Mouse (Mus musculus): ENCODE results near the gene Itih3. TPM values are rescaled to one million over a fixed set of nuclear protein-coding genes. Genes with fewer than 3 reads are reported as not detected.

The Itih3 gene
- polyA plus RNA-seq (2016; fragmentation: Nextera tagmentation; extraction: Ambion mirVana), result 0.09 TPM in 1 of 2 replicates, not detected in the other

DNA sequence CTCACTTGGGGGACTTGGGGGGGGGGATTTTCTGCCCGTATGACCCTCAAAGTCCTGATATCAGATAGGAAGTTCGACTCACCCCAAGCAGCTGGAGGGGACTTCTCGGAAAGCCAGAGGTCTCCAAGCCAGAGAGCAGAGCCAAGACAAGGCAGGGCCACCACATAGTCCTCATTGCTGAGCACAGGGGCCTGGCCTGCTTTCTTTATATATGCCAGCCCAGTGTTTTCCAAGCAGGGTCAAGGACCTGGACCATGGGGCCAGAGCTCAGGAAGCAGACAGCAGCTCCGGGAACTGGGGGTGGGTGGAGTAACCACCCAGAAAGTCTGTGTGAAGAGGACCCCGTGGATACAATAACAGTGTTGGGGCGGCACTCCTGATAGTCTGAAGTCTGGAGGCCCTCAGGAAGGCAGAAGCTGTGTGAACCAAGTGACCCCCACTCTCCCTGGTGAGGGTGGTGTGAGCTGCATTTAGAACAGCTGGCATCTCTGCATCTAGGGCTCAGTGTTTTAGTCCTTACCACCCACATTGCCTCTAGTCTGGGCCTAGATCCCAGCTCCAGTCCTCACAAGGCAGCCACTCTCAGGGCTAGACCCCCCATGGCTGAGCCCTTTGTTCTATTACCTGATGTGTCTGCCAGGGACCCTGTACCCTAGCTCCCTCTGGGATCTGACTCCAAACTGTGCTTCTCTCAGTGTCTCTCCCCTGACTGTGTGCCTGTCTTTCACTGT lies at the start of gene Itih3:
Itih3 (minus strand) TSS at position 386 of the 731 bp plus-strand sequence.
- Histone ChIP-seq H3K36me3 (no peaks in the 10 kb centered on the region), H3K4me2 (no peak within 1 kb of the TSS), H3K27ac (no peak within 1 kb of the TSS), H3K9ac (replicated peaks) (no peak within 1 kb of the TSS), H3K4me1 (replicated peaks) (no peaks in the 10 kb centered on the region), H3K4me3 (replicated peaks) (no peak within 1 kb of the TSS), H3K27me3 (no peaks in the 10 kb centered on the region), H3K9me3 (no peaks in the 10 kb centered on the region)
- 74% methylated on average over 6 of the region's 6 CpGs for WGBS
- no peak for ATAC-seq (ENCODE audit: insufficient number of reproducible peaks, insufficient read depth, low FRiP score, low TSS enrichment, low read depth)

DNA sequence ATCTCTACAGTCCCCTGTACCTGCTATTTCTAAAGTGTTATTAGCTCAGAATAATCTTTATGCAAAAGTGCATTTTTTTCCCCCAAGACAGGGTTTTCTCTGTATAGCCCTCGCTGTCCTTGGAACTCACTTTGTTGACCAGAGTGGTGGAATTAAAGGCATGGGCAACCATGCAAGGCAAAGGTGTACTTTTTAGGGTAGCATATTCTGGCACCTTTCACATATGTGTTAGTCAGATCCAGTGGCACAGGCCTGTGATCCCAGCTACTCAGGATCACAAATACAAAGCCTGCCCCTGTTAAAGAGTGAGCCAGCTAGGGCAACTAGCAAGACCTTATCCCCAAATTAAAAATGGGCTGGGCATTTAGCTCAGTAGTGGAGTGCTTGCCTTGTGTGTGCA lies 36.8 kb upstream of the Itih3 start:
- Histone ChIP-seq H3K9ac (replicated peaks) (no peak overlapping the region), H3K4me2 (no peak overlapping the region), H3K27ac (no peak overlapping the region), H3K4me1 (replicated peaks) (no peaks in the 10 kb centered on the region), H3K27me3 (no peaks in the 10 kb centered on the region), H3K36me3 (peaks cover 26% of the 10 kb centered on the region), H3K4me3 (replicated peaks) (no peak overlapping the region), H3K9me3 (no peaks in the 10 kb centered on the region)
- ATAC-seq (ENCODE audit: insufficient number of reproducible peaks, insufficient read depth, low FRiP score, low TSS enrichment, low read depth), result no peak
- 88% methylated on average over 1 of the region's 1 CpGs for WGBS

DNA sequence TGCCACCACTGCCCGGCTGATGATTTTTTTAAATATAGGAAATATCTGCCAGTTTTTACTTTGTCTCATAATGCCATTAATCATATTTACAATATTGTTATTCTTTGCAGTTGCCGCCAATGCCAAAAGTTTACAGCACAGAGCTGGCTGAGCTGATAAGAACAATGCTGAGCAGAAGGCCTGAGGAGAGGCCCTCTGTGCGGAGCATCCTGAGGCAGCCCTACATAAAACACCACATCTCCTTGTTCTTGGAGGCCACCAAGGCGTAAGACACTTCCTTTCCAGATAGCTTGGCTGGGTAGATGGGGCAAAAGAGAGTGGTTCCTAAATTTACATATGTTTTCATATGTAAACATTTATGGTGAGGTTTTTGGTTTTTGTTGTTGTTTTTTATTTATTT lies 35.5 kb upstream of the Itih3 start:
- no peaks in the 10 kb centered on the region for H3K27me3 ChIP-seq
- H3K9ac ChIP-seq (replicated peaks), result no peak overlapping the region
- 95% methylated on average over 4 of the region's 4 CpGs for WGBS
- ATAC-seq (ENCODE audit: insufficient number of reproducible peaks, insufficient read depth, low FRiP score, low TSS enrichment, low read depth), result no peak
- no peak overlapping the region for H3K4me2 ChIP-seq
- H3K27ac ChIP-seq, result no peak overlapping the region
- no peak overlapping the region for H3K4me3 ChIP-seq (replicated peaks)
- no peaks in the 10 kb centered on the region for H3K9me3 ChIP-seq
- H3K4me1 ChIP-seq (replicated peaks), result no peaks in the 10 kb centered on the region
- H3K36me3 ChIP-seq, result peaks cover 25% of the 10 kb centered on the region

DNA sequence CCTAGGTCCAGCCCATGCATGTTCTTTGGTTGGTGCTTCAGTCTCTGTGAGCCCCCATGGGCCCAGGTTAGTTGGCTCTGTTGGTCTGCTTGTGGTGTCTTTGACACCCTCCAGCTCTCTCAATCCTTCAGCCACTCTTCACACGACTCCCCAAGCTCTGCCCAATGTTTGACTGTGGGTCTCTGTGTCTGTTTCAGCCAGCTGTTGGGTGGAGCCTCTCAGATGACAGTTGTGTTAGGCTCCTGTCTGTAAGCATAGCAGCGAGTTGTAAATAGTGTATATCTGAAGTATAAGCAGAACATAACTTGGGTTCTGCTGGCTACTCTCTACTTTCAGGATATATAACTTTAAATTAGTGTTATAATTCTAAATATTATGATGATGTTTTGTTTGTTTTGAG lies 35.0 kb upstream of the Itih3 start:
- ATAC-seq (ENCODE audit: insufficient number of reproducible peaks, insufficient read depth, low FRiP score, low TSS enrichment, low read depth), result no peak
- 78% methylated on average over 2 of the region's 2 CpGs for WGBS

DNA sequence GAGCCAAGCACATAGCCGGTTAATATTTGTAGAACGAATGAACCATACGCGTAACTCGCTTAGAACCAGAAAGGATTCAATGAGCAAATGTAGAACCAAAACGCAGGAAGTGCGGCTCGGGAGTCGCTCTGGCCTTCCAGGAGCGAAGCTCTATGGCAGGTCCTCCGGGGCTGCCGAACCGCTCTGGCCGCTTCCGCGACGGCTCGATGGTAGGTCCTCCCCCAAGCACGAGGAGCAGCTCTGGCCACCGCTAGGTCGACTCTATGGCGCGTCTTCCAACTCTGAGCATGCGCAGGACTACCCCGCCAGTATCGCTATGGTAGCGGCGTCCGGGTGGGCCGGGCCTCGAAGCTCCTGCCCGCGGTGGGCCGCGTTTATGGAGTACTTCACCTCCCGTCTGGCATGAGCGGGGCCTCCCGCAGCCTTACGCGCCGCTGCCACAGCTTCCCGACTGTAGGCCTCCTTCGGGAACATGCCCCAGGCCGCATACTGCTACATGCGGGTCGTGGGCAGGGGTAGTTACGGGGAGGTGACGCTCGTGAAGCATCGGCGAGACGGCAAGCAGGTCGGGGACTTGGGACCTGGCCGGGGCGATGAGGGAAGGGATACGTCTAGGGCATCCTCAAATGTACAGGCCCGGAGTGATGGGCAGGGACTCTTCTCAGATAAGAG lies 27.7 kb upstream of the Itih3 start, which contains the start of gene Nek4:
Nek4 (plus strand) TSS at position 224 of the 672 bp plus-strand sequence.
- Histone ChIP-seq H3K27ac (peak within 1 kb of the TSS; percentile 74), H3K27me3 (0 out of 2 replicates have a peak, but pooled peaks cover 3% of the 10 kb centered on the region), H3K4me1 (replicated peaks) (peaks cover 4% of the 10 kb centered on the region; the same call in 1 of the 2 replicates), H3K9me3 (no peaks in the 10 kb centered on the region), H3K36me3 (peaks cover 8% of the 10 kb centered on the region), H3K9ac (replicated peaks) (peak within 1 kb of the TSS; percentile 74), H3K4me3 (replicated peaks) (peak within 1 kb of the TSS; percentile 64), H3K4me2 (peak within 1 kb of the TSS; percentile 71)
- WGBS, result under 1% methylated on average over 57 of the region's 57 CpGs
- ATAC-seq (ENCODE audit: insufficient number of reproducible peaks, insufficient read depth, low FRiP score, low TSS enrichment, low read depth), result peak; percentile 99

More for the DNA sequence above, 35.0 kb upstream of the Itih3 start:
- Histone ChIP-seq H3K4me1 (replicated peaks) (no peaks in the 10 kb centered on the region), H3K4me2 (no peak overlapping the region), H3K36me3 (peaks cover 29% of the 10 kb centered on the region), H3K4me3 (replicated peaks) (no peak overlapping the region), H3K9ac (replicated peaks) (no peak overlapping the region), H3K9me3 (no peaks in the 10 kb centered on the region), H3K27me3 (no peaks in the 10 kb centered on the region), H3K27ac (no peak overlapping the region)

DNA sequence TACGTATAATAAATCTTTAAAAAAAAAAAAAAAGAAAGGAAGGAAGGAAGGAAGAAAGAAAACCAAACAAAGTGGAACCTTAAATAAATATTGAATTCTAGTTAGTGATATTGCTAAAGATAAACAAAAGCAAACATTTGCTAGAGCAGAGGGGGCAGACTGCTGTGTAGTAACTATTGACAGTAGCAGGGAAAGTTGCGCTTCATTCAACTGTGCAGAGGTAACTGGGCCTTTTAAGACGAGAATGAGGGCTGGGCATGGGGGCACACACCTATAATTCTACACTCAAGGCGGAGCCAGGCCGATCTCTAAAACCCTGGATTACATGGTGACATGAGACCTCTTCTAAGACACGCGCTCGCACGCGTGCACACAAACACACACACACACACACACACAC lies 26.4 kb upstream of the Itih3 start:
- Histone ChIP-seq H3K4me1 (replicated peaks) (peaks cover 4% of the 10 kb centered on the region; the same call in 1 of the 2 replicates), H3K36me3 (peaks cover 8% of the 10 kb centered on the region), H3K9ac (replicated peaks) (no peak overlapping the region), H3K9me3 (no peaks in the 10 kb centered on the region), H3K4me2 (no peak overlapping the region), H3K4me3 (replicated peaks) (no peak overlapping the region), H3K27me3 (0 out of 2 replicates have a peak, but pooled peaks cover 3% of the 10 kb centered on the region), H3K27ac (no peak overlapping the region)
- 97% methylated on average over 10 of the region's 10 CpGs for WGBS
- ATAC-seq (ENCODE audit: insufficient number of reproducible peaks, insufficient read depth, low FRiP score, low TSS enrichment, low read depth), result no peak

DNA sequence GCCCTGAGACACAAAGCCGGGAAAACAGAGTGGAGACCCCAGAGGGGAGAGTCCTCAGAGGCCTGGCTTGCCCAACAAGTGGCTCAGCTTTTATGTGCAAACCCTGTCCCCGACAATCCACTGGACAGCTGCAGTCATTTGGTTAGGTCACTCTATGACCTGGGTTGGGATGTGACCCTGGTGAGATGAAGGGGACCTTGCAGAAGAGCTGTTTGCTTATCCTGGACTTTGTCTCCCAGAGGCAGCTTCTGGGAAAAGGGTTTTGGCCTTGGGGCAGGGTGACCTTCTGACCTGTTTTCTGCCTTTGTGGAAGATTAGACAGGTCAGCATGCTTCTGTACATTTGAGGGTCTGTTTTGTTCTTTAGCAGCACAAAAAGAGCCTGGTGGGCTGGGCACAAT lies 21.2 kb upstream of the Itih3 start:
- Histone ChIP-seq H3K9ac (replicated peaks) (no peak overlapping the region), H3K4me3 (replicated peaks) (no peak overlapping the region), H3K4me1 (replicated peaks) (no peaks in the 10 kb centered on the region), H3K27me3 (0 out of 2 replicates have a peak, but pooled peaks cover 3% of the 10 kb centered on the region), H3K27ac (no peak overlapping the region), H3K36me3 (no peaks in the 10 kb centered on the region), H3K9me3 (no peaks in the 10 kb centered on the region), H3K4me2 (no peak overlapping the region)
- no peak for ATAC-seq (ENCODE audit: insufficient number of reproducible peaks, insufficient read depth, low FRiP score, low TSS enrichment, low read depth)
- 73% methylated on average over 2 of the region's 2 CpGs for WGBS

DNA sequence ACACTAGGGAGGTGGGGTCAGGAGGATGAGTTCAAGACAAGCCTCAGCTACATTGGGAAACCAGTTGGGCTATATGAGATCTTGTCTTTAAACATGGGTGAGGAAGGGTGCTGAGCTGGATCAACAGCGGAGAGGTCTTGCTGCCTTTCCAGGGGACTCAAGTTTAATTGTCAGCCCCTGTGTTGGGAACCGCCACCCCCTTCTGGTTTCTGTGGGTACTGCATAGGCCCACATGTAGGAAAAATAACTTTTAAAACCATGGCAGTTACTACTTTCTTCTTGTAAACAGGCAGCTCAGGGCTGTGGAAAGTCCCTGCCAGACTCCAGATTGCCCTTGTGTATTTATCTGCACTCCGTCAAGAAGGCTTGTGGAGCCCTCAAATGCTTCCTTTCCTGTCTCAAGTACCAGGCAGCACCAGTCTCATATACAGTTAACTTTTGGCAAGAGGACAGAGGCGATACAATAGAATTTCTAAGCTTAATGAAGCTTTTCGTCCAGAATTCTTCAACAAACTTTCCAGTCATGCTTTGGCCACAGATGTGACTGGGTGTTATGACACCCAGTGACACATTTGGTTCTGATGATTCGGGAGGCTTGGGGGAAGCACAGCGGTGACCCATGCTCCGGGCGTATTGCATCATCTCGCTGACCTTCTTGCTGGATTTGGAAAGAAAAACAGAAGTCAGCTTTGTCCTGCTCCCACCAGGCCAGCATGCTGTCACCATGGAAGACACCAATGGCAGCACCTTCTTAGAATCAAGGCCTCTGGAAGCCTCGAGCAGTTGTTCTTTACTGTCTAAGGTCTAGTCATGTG lies 20.5 kb upstream of the Itih3 start:
- no peak overlapping the region for H3K4me2 ChIP-seq
- 63% methylated on average over 11 of the region's 11 CpGs for WGBS
- H3K9me3 ChIP-seq, result no peaks in the 10 kb centered on the region
- no peak overlapping the region for H3K9ac ChIP-seq (replicated peaks)
- H3K4me3 ChIP-seq (replicated peaks), result no peak overlapping the region
- H3K27me3 ChIP-seq, result 0 out of 2 replicates have a peak, but pooled peaks cover 3% of the 10 kb centered on the region
- no peaks in the 10 kb centered on the region for H3K36me3 ChIP-seq
- no peak overlapping the region for H3K27ac ChIP-seq
- H3K4me1 ChIP-seq (replicated peaks), result no peaks in the 10 kb centered on the region
- ATAC-seq (ENCODE audit: insufficient number of reproducible peaks, insufficient read depth, low FRiP score, low TSS enrichment, low read depth), result no peak

DNA sequence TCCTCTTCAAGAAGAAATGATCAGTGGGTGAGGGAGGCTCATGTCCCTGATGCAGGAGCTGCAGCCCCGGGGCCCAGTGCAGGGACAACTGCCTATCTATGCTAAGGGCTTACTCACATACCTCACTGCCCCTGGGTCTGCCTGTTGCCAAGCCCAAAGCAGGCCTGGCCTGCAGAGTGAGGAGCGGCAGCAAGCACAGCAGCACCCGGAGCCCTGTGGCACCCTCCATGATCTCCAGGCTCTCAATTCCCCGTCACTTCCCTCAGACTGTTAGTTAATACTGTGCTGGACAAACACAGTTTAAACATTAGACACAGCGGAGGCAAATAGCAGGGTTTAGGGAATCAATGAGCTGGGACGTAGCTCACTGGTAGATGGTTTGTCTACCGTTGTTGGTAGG lies 19.5 kb upstream of the Itih3 start, which contains the start of gene Itih1:
Itih1 (minus strand) TSS at position 252 of the 400 bp plus-strand sequence.
- Histone ChIP-seq H3K27me3 (0 out of 2 replicates have a peak, but pooled peaks cover 3% of the 10 kb centered on the region), H3K9ac (replicated peaks) (no peak within 1 kb of the TSS), H3K27ac (no peak within 1 kb of the TSS), H3K9me3 (no peaks in the 10 kb centered on the region), H3K4me1 (replicated peaks) (no peaks in the 10 kb centered on the region), H3K4me3 (replicated peaks) (no peak within 1 kb of the TSS), H3K4me2 (no peak within 1 kb of the TSS), H3K36me3 (no peaks in the 10 kb centered on the region)
- ATAC-seq (ENCODE audit: insufficient number of reproducible peaks, insufficient read depth, low FRiP score, low TSS enrichment, low read depth), result no peak; the same call in 1 of the 2 replicates
- WGBS, result 93% methylated on average over 7 of the region's 7 CpGs

DNA sequence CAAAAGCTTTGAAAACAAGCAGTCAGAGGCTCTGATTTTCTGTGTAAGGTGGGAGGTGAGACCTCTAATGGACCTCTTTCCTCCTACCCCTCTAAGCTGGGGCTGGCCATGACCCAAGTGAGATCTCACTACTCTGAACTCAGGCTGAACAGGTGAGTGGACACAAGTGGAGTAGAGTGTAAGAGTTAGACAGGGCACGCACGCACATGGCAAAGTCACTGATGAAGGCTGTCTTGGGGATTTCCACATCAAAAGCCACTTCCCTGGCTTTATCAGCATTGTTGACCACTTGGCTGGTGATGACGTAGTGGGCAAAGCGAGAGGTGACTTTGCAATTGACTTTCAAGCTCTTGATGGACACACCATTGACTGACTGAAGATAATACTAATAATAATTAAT lies 18.7 kb upstream of the Itih3 start:
- ATAC-seq (ENCODE audit: insufficient number of reproducible peaks, insufficient read depth, low FRiP score, low TSS enrichment, low read depth), result no peak
- Histone ChIP-seq H3K36me3 (no peaks in the 10 kb centered on the region), H3K27me3 (0 out of 2 replicates have a peak, but pooled peaks cover 3% of the 10 kb centered on the region), H3K9ac (replicated peaks) (no peak overlapping the region), H3K27ac (no peak overlapping the region), H3K4me1 (replicated peaks) (no peaks in the 10 kb centered on the region), H3K9me3 (no peaks in the 10 kb centered on the region), H3K4me2 (no peak overlapping the region), H3K4me3 (replicated peaks) (no peak overlapping the region)
- 97% methylated on average over 4 of the region's 4 CpGs for WGBS

DNA sequence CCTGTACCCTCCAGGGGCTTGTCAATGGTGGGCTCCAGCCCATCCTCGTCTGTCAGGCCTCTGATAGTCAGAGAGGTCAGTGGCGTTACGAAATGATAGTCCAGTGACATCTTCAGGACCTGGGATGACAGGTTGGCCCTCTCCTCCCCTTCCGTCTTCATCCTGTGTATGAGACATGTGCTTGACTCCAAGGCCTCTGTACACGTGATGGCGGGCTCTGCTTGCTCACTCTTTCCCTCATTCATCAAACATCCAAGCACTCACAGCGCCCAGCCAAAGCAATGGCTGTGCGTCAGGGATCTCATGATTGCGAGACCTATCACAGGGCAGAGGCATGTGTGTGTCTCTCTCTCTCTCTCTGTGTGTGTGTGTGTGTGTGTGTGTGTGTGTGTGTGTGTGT lies 9.8 kb upstream of the Itih3 start:
- 87% methylated on average over 9 of the region's 9 CpGs for WGBS
- H3K27me3 ChIP-seq, result no peaks in the 10 kb centered on the region
- no peak overlapping the region for H3K27ac ChIP-seq
- H3K4me1 ChIP-seq (replicated peaks), result no peaks in the 10 kb centered on the region
- no peaks in the 10 kb centered on the region for H3K9me3 ChIP-seq
- H3K9ac ChIP-seq (replicated peaks), result no peak overlapping the region
- H3K36me3 ChIP-seq, result no peaks in the 10 kb centered on the region
- no peak overlapping the region for H3K4me2 ChIP-seq
- H3K4me3 ChIP-seq (replicated peaks), result no peak overlapping the region
- ATAC-seq (ENCODE audit: insufficient number of reproducible peaks, insufficient read depth, low FRiP score, low TSS enrichment, low read depth), result no peak
